Mouse (Mus musculus) E14TG2a.4 (cell line): Measurements from ENCODE around the gene Gm5136.

Source experiments
- H3K27me3 ChIP-seq: 2 replicates; pipeline ENCODE4 v1.6.1; 2014; ENCODE audit warnings: low read length, control low read depth; ENCODE audit not compliant: insufficient read depth
- H3K36me3 ChIP-seq: 2 replicates; pipeline ENCODE4 v1.6.1; 2014; ENCODE audit warnings: low read length, control low read depth; ENCODE audit not compliant: insufficient read depth
- H3K4me1 ChIP-seq: replicated peaks from 2 replicates; pipeline ENCODE4 v1.6.1; 2014; ENCODE audit warnings: low read depth, low read length, control low read depth
- H3K4me3 ChIP-seq: replicated peaks from 2 replicates; pipeline ENCODE4 v1.5.1; 2014; ENCODE audit warnings: mild to moderate bottlenecking, low read length
- H3K9me3 ChIP-seq: 2 replicates; pipeline ENCODE4 v1.6.1; 2014; ENCODE audit warnings: low read length, control low read depth
- CTCF ChIP-seq: conservative IDR thresholded peaks from 2 replicates; pipeline ENCODE4 v1.5.1; 2014; ENCODE audit warnings: low read length
- NANOG ChIP-seq: IDR thresholded peaks from 2 replicates; pipeline ENCODE4 v1.6.1; 2014; ENCODE audit warnings: borderline replicate concordance, low read length, mixed read lengths
- POU5F1 ChIP-seq: IDR thresholded peaks from 2 replicates; pipeline ENCODE4 v1.6.1; 2014; ENCODE audit warnings: low read length, borderline replicate concordance

The Gm5136 gene

DNA sequence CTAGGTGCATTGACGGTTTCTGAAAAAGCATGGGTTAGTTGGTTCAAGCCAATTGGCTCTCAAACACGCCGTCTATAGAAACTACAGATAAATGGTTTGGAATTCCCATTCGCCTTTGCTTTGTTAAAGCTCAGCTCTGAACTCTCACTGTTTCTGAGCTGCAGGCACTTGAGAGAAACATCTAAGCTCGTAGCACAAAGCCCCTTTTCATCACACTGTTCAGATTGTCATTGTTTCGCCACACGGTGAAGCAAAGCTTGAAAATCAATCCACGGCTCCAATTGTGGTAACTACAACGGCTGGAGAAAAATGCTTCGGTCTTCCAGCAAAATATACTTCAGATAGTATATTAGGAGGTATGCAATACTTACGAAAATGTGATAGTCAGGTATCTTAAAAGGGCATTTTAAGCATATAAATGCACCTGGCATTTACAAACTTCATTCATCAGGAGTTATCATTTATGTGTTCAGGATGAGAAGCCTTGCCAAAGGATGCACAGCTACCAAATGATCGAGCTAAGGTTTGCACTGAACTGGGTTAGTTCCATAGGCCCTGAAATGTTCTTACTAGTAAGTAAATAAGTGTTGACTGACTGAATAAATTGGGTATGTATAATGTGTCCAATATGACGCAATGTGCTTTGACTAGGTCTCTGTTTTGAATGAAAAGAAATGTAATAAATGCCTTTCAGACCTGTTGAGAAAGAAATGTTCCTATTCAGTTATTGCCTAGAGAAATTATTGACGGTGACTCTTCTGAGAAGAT is 1.6 kb upstream of the Gm5136 start:
- H3K4me3 ChIP-seq: no peak overlapping the region
- H3K36me3 ChIP-seq: no peaks in the 10 kb centered on the region
- TF ChIP-seq NANOG (no peak), POU5F1 (no peak)
- no peaks in the 10 kb centered on the region for H3K27me3 ChIP-seq
- H3K4me1 ChIP-seq: peaks cover 6% of the 10 kb centered on the region; the same call in 1 of the 2 replicates
- H3K9me3 ChIP-seq: no peaks in the 10 kb centered on the region

DNA sequence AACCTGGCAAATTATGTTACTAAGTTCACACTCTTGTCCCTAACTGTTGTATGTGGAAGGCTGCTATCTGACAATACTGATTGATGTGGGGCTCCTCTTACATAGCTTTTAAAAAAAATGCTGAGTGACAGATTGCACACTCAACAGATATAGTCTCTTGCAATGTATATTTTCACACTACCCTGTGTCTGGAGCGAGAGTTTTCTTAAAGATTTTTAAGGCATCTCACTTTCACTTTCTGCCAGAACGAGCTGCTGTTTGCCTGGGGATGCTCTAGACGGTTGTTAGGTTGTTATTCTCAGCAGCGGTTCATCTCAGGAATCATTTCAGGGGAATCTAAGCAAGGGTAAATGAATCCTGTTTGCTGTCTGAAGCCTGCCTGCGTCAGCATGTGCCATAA is 2.9 kb downstream of the Gm5136 start:
- Histone ChIP-seq H3K27me3 (no peaks in the 10 kb centered on the region), H3K36me3 (no peaks in the 10 kb centered on the region), H3K4me3 (no peak overlapping the region), H3K9me3 (no peaks in the 10 kb centered on the region), H3K4me1 (peaks cover 6% of the 10 kb centered on the region; the same call in 1 of the 2 replicates)
- no peak for TF ChIP-seq CTCF
- TF ChIP-seq POU5F1: no peak
- TF ChIP-seq NANOG: no peak

DNA sequence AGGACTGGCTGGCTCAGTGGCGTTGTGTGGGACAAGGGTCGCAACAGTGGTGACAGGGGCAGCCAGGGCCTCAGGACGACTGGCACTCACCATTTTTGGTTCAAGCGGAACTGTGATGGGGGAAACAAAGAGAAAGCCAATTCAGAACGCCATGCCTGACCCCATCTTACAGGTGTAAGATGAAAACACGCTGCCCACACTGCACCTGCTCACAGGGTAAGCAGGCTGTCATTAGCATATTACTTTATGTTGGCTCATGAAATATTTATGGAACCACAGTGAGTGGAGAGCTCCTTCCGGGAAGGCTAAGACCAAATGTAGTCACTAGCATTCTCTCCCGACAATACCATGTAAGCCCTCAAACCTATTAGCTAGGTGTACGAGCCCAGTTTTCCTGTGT is 9.0 kb downstream of the Gm5136 start:
- H3K4me1 ChIP-seq: no peaks in the 10 kb centered on the region
- H3K36me3 ChIP-seq: no peaks in the 10 kb centered on the region
- no peak overlapping the region for H3K4me3 ChIP-seq
- TF ChIP-seq POU5F1: no peak
- no peak for TF ChIP-seq CTCF
- peaks cover 7% of the 10 kb centered on the region; the same call in 1 of the 2 replicates for H3K9me3 ChIP-seq
- no peaks in the 10 kb centered on the region for H3K27me3 ChIP-seq

DNA sequence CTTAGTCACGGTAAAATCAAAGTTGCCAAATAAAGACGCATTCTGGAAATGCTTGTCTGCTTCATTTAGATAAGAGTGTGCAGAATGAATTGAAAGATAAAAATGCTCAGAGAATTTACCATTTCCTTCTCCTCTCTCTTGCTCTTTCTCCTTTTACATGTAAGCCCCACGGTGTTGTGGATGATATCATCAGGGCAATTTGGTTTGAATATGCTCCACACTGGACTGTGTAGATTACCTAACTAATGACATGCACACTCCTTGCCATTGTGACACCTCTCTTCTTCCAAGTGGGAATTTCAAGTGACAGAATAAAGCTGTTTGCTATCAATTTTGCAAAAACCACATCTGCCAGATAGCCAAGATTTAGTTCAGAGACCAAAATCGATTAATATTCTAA is 13.3 kb downstream of the Gm5136 start:
- Histone ChIP-seq H3K27me3 (no peaks in the 10 kb centered on the region), H3K9me3 (peaks cover 7% of the 10 kb centered on the region; the same call in 1 of the 2 replicates), H3K4me3 (no peak overlapping the region), H3K36me3 (no peaks in the 10 kb centered on the region), H3K4me1 (no peaks in the 10 kb centered on the region)
- TF ChIP-seq NANOG (no peak), CTCF (no peak), POU5F1 (no peak)

DNA sequence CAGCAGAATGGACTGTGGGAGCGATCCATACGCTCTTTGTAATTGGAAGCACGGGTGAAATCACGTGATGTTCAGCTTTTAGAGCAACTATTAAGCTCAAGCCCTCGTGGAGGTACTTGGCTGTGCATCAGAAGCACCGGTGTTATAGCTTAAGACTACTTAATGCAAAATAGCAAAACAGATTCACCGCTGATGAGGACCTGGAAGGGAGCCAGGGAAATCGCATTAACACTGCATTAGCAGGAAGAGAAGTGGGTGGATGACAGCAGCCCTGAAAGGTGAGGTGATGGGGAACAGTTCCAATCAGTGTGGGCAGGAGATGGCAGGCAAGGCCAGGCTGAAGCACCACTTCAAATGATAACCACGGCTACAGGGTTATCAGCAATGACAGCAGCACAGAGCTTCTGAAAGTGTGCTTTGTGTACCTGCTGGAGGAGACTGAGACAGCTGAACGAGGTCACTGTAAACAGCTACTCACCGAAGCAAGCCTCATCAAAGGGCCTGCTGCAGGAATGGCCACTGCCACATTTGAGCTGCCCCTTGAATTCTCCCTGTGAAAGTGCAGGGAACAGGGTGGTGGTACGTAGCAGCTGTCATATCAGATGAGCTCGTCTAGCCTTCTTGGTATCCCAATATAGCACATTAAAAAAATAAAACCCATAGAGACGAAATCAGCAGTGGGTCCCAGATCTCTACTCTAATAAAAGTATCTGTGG is 20.1 kb downstream of the Gm5136 start:
- no peaks in the 10 kb centered on the region for H3K4me1 ChIP-seq
- H3K27me3 ChIP-seq: 0 out of 2 replicates have a peak, but pooled peaks cover 3% of the 10 kb centered on the region
- no peaks in the 10 kb centered on the region for H3K9me3 ChIP-seq
- no peak overlapping the region for H3K4me3 ChIP-seq
- H3K36me3 ChIP-seq: no peaks in the 10 kb centered on the region
- TF ChIP-seq CTCF (no peak), NANOG (no peak), POU5F1 (no peak)

DNA sequence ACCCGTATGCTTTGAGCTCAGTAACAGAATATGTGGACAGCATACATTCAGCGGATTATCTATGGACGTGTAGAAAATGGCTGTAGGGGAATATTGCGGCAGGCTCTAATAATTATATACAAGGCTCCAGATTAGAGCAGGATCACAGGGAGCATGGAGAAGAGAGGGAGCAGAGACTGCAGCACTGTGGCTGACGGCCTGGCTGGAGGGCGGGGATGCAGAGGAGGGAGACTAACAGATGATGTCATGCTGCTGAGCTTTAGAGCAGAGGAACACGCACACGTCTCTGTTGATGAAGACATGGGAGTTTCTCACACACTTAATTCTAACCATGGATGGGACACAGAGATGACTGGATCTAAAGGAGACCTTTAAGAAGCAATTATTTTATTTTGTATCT is 22.9 kb downstream of the Gm5136 start:
- Histone ChIP-seq H3K27me3 (0 out of 2 replicates have a peak, but pooled peaks cover 3% of the 10 kb centered on the region), H3K4me3 (no peak overlapping the region), H3K4me1 (no peaks in the 10 kb centered on the region), H3K36me3 (no peaks in the 10 kb centered on the region), H3K9me3 (no peaks in the 10 kb centered on the region)
- TF ChIP-seq NANOG: no peak
- TF ChIP-seq CTCF: no peak
- no peak for TF ChIP-seq POU5F1

DNA sequence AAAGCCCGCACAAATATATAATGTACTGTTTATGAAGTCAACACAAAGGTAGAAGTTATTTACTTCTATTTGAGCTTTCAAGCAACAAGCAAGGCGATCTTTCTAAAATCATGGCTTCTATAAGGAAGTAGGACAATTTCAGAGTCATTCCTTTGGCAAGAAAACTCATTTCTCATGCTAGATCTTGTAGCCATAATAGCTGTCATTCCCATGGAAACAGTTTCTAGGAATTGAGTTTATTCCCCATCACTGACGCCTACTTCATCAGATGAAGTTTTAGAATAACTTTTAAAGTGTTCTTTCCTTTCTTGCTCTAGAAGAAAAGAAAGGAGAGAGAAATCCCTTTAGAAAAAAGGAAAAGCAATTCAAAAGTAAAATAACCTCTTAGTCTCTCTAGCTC is 31.0 kb downstream of the Gm5136 start:
- H3K9me3 ChIP-seq: no peaks in the 10 kb centered on the region
- H3K4me1 ChIP-seq: no peaks in the 10 kb centered on the region
- no peaks in the 10 kb centered on the region for H3K27me3 ChIP-seq
- H3K4me3 ChIP-seq: no peak overlapping the region
- no peaks in the 10 kb centered on the region for H3K36me3 ChIP-seq
- TF ChIP-seq CTCF: no peak
- TF ChIP-seq NANOG: no peak
- TF ChIP-seq POU5F1: no peak

GRCm38 (mm10) chr10:108660295-108660694 is 39.7 kb downstream of the Gm5136 start:
- no peak overlapping the region for H3K4me3 ChIP-seq
- H3K9me3 ChIP-seq: no peaks in the 10 kb centered on the region
- no peaks in the 10 kb centered on the region for H3K4me1 ChIP-seq
- no peak for TF ChIP-seq POU5F1
- TF ChIP-seq CTCF: no peak
- no peak for TF ChIP-seq NANOG
- H3K36me3 ChIP-seq: no peaks in the 10 kb centered on the region
- no peaks in the 10 kb centered on the region for H3K27me3 ChIP-seq

DNA sequence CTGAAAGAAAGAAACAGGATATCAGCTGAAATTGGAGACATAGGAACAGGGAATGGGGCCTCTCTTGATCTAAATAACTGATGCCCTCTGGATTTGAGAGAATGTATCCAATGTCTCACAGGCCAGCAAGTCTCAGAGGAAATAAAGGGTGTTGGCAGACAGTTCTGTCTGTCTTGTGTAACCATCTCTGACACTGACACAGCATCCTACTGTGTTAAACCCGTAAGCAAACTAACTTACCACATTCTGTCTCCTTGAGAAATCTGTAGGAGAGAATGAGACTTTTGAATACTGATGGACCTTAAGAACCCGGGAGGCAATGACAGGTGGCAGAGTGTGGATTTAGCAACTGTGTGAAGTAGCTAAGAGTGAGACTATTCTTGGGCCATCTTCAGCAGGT is 41.7 kb downstream of the Gm5136 start:
- H3K27me3 ChIP-seq: no peaks in the 10 kb centered on the region
- no peak overlapping the region for H3K4me3 ChIP-seq
- H3K9me3 ChIP-seq: no peaks in the 10 kb centered on the region
- no peaks in the 10 kb centered on the region for H3K4me1 ChIP-seq
- TF ChIP-seq NANOG (no peak), CTCF (no peak), POU5F1 (no peak)
- no peaks in the 10 kb centered on the region for H3K36me3 ChIP-seq
